ENCODE assay signal across 12 mouse cellular contexts in the genomic region with DNA sequence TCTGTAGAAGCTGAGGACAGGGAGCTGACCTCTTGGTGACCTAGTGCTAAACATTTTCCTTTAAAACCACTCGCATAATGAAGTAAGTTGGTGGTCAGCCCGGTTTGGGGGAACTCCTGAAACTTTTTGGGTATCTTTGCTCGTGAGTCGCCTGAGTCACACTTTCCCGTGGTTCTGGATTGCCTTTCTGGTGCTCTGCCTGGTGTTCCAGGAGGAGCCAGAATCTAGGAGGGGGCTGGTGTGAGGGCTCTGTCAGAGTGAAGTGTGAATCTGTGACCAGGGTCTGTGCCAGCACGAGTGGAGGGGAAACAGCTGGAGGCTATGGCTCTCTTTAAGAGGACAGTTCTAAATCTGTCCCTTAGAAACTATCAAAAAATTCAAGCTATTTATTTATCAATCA.
DNase-seq lines count a peak whose midpoint lies in the region; ATAC-seq and TF ChIP-seq lines count a peak whose summit lies in the region.
"Had no signal": no experiment of that assay in that cellular context is flagged by ENCODE, and none has a peak within 500 bp of the region (broad histone marks: within the 10 kb centered on the region; RNA-seq: fewer than 3 reads in every experiment).

No protein-coding gene starts in this region.

- H3K4me1 ChIP-seq in heart, adult 2 months (ENCODE audit: control insufficient read depth, insufficient read depth, low read length): peaks cover 8% of the 10 kb centered on the region
- peaks cover 4% of the 10 kb centered on the region for H3K4me1 ChIP-seq in midbrain, embryonic 16.5 days (ENCODE audit: control insufficient read depth, insufficient read depth, low read length)
- H3K4me1 ChIP-seq: kidney, embryonic 15.5 days; liver, embryonic 15.5 days; midbrain, embryonic 12.5 days had no signal

- H3K27me3 ChIP-seq in heart, adult 2 months (ENCODE audit: control insufficient read depth, insufficient read depth, low read length): no peaks in the 10 kb centered on the region
- H3K27me3 ChIP-seq in midbrain, embryonic 16.5 days (ENCODE audit: control insufficient read depth, insufficient read depth, low read depth, low read length): no peaks in the 10 kb centered on the region
- H3K27me3 ChIP-seq: kidney, embryonic 15.5 days; liver, embryonic 15.5 days; midbrain, embryonic 12.5 days; neural tube, embryonic 13.5 days had no signal

- no peaks in the 10 kb centered on the region for H3K9me3 ChIP-seq in midbrain, embryonic 16.5 days (replicated peaks; ENCODE audit: control insufficient read depth, low read length, poor library complexity, severe bottlenecking)
- H3K9me3 ChIP-seq: kidney, embryonic 15.5 days; liver, embryonic 15.5 days; midbrain, embryonic 12.5 days; neural tube, embryonic 13.5 days had no signal

- H3K36me3 ChIP-seq in heart, adult 2 months (ENCODE audit: control insufficient read depth, insufficient read depth, low read length): peaks cover 5% of the 10 kb centered on the region
- no peaks in the 10 kb centered on the region for H3K36me3 ChIP-seq in midbrain, embryonic 16.5 days (ENCODE audit: control insufficient read depth, insufficient read depth, low read length)
- H3K36me3 ChIP-seq: kidney, embryonic 15.5 days; liver, embryonic 15.5 days; midbrain, embryonic 12.5 days; neural tube, embryonic 13.5 days had no signal

- intact Hi-C loops in heart, adult 2 months (cut with DNase I): no loop called here
- intact Hi-C loops in heart, postnatal 10 days (cut with DNase I): loop anchor here (5.0 kb wide), 1 partner anchor 140 kb away; a partner anchor contains a TSS

- TF ChIP-seq CTCF in heart, adult 2 months (IDR thresholded peaks at IDR 0.05): no peak

- no peak for ATAC-seq in midbrain, embryonic 16.5 days

- H3K27ac ChIP-seq in heart, adult 2 months: peak overlapping the region; percentile 86
- H3K27ac ChIP-seq in midbrain, embryonic 16.5 days (ENCODE audit: low read length): no peak overlapping the region
- H3K27ac ChIP-seq: hindbrain, embryonic 14.5 days; kidney, embryonic 15.5 days; liver, embryonic 15.5 days; midbrain, embryonic 12.5 days; neural tube, embryonic 13.5 days had no signal

- TF ChIP-seq POLR2A in heart, adult 2 months (IDR thresholded peaks at IDR 0.05; ENCODE audit: insufficient read depth, low read depth, low read length): no peak

- no peaks in the 10 kb centered on the region for H3K79me2 ChIP-seq in heart, adult 2 months (replicated peaks; ENCODE audit: control insufficient read depth, insufficient read depth, low read length)

- peak; percentile 35 for DNase-seq in right cerebral cortex, adult 18-20 months
- DNase-seq in right cerebral cortex, postnatal 25 days: no peak
- DNase-seq in heart, adult 2 months: peak in 1 of 2 experiments; percentile 52
- peak; percentile 80 to 82 for DNase-seq in heart, postnatal 10 days
- DNase-seq in right cerebral cortex, postnatal 36 days (ENCODE audit: low spot score in 2 of 2): peak; percentile 15 to 26
- DNase-seq in cerebellum, postnatal 14 days: no peak

- no peak overlapping the region for H3K9ac ChIP-seq in heart, adult 2 months (ENCODE audit: low read depth, low read length)
- H3K9ac ChIP-seq in midbrain, embryonic 16.5 days (ENCODE audit: low read depth, low read length): no peak overlapping the region
- H3K9ac ChIP-seq: hindbrain, embryonic 14.5 days; kidney, embryonic 15.5 days; liver, embryonic 15.5 days; midbrain, embryonic 12.5 days; neural tube, embryonic 13.5 days had no signal

- 0 out of 2 replicates have a peak, but pooled peaks have one; percentile 17 for TF ChIP-seq EP300 in heart, adult 2 months (IDR thresholded peaks at IDR 0.05; ENCODE audit: insufficient read depth, low read depth, low read length)

- 32% methylated on average over 6 of the region's 6 CpGs for WGBS in heart, adult 2 months
- WGBS in midbrain, embryonic 16.5 days: 79% methylated on average over 6 of the region's 6 CpGs

- no peak overlapping the region for H3K4me3 ChIP-seq in heart, adult 2 months
- H3K4me3 ChIP-seq in midbrain, embryonic 16.5 days (ENCODE audit: low read depth, low read length): no peak overlapping the region
- H3K4me3 ChIP-seq: kidney, embryonic 15.5 days; liver, embryonic 15.5 days; midbrain, embryonic 12.5 days; neural tube, embryonic 13.5 days had no signal

- H3K4me2 ChIP-seq in midbrain, embryonic 16.5 days (ENCODE audit: low read length): no peak overlapping the region
- H3K4me2 ChIP-seq: hindbrain, embryonic 14.5 days; kidney, embryonic 15.5 days; liver, embryonic 15.5 days; midbrain, embryonic 12.5 days; neural tube, embryonic 13.5 days had no signal

Comparison
In these comparisons a context has a peak if more than half of its experiments do, and no peak if none do; other contexts are left out.
1. DNase-seq: peak in right cerebral cortex, adult 18-20 months (single experiment), heart, postnatal 10 days (2 of 2) and right cerebral cortex, postnatal 36 days (2 of 2); none in right cerebral cortex, postnatal 25 days (single experiment) and cerebellum, postnatal 14 days (0 of 2).